Mouse (Mus musculus) olfactory bulb, adult 2 months (tissue): Measurements from ENCODE around the gene Gm5431. TPM values are rescaled to one million over a fixed set of nuclear protein-coding genes. Genes with fewer than 3 reads are reported as not detected.
"Not testable (repeated sequence)": the region's sequence is repeated elsewhere in the genome, so short reads cannot be mapped to it uniquely, and the experiment has no call there.

Source experiments
- H3K27ac ChIP-seq: fragments of 200-500 bp; 2 replicates; pipeline ENCODE4 v1.5.1; 2012; ENCODE audit warnings: low read depth, low read length; ENCODE audit not compliant: insufficient read depth
- H3K4me1 ChIP-seq: fragments of 200-500 bp; 2 replicates; pipeline ENCODE4 v1.6.1; 2012; ENCODE audit warnings: low read length; ENCODE audit not compliant: control insufficient read depth, insufficient read depth
- H3K4me3 ChIP-seq: fragments of 200-500 bp; 2 replicates; pipeline ENCODE4 v1.5.1; 2012; ENCODE audit warnings: mild to moderate bottlenecking, low read depth, low read length, moderate library complexity; ENCODE audit not compliant: insufficient read depth
- CTCF ChIP-seq: fragments of 200-500 bp; IDR thresholded peaks from 2 replicates; pipeline ENCODE4 v1.5.1; 2012; ENCODE audit warnings: low read depth, mild to moderate bottlenecking, low read length, moderate library complexity; ENCODE audit not compliant: insufficient read depth
- POLR2A ChIP-seq: fragments of 200-500 bp; IDR thresholded peaks from 2 replicates; pipeline ENCODE4 v1.6.1; 2012; ENCODE audit warnings: mild to moderate bottlenecking, low read depth, low read length, moderate library complexity; ENCODE audit not compliant: insufficient read depth
- WGBS: fragments of 180-500 bp; shearing (Covaris S2); methylation state at CpG from one replicate; pipeline ENCODE4 v1.1.7; 2018; 5-methylcytosine and 5-hydroxymethylcytosine counted together
- polyA plus RNA-seq: library from polyadenylated mRNA; stranded (reverse); fragments of >200 nt; gene quantifications from 2 replicates; pipeline ENCODE4 v1.2.4, GENCODE M21; 2012; ENCODE audit warnings: low replicate concordance; ENCODE audit not compliant: missing spikeins, insufficient read depth, insufficient read length

Gene Gm5431
- not detected in 2 replicates for polyA plus RNA-seq

DNA sequence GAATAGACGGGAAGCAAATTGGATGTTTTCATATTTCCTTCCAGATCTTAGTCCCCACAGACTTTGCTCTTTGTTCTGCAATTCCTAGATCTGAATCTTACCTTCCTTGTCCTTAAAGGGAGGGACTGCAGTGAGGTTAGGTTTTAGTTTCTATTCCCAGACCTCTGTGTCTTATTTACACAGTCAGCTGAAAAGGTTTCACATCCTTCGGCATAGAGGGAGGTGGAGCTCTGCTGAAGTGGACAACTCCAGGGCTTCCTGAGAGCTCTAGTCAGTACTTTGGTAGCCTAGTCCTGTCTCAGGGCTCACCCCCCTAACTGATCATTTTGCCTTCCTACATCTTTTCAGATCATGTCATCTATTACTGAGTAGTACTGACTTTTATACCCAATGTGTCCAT is at the start of gene Gm5431:
Gene Gm5431 (minus strand): TSS at position 194 of the 400 bp plus-strand sequence.
- H3K4me1 ChIP-seq = no peaks in the 10 kb centered on the region
- WGBS = 79% methylated on average over 2 of the region's 2 CpGs
- H3K27ac ChIP-seq = no peak within 1 kb of the TSS
- no peak within 1 kb of the TSS for H3K4me3 ChIP-seq
- no peak for TF ChIP-seq CTCF
- TF ChIP-seq POLR2A = no peak

DNA sequence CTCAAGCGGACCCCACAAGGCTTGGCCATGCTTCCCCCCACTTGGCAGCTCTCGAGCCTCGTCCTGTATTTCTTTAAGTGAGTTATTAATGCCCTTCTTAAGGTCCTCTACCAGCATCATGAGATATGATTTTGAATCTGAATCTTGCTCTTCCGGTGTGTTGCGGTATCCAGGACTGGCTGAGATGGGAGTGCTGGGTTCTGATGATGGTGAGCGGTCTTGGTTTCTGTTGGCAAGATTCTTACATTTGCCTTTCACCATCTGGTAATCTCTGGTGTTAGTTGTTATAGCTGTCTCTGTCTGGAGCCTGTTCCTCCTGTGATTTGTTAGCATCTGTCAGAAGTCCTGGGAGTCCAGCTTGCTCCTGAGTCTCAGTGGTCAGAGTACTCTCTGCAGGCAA is 44.1 kb upstream of the Gm5431 start, which contains the start of gene Psme2b:
Gene Psme2b (minus strand): TSS at position 101 of the 400 bp plus-strand sequence.
- WGBS = 97% methylated on average over 6 of the region's 6 CpGs

DNA sequence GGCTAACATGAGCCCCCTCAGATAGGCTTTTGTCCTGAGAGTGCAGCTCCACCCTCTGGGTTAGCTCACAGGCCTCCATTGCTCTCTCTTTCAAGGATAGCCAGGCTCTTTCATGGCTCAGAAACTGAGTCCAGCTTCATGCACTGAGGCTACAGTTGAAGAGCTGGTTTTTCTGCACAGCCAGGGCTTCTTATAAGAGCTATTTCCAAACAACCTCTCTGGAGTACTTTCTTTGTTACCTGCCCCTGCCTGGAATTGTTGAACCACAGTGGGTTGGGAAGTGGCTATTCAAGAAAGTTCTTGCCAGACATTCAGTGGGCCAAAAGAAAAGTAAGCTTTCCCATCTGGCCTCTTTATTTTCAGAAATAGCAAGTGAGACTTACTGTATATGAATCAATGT is 37.3 kb upstream of the Gm5431 start:
- H3K4me1 ChIP-seq, H3K4me3 ChIP-seq, H3K27ac ChIP-seq: not testable (repeated sequence)

More for the DNA sequence above, 44.1 kb upstream of the Gm5431 start, which contains the start of gene Psme2b:
- H3K4me3 ChIP-seq, H3K4me1 ChIP-seq, H3K27ac ChIP-seq: not testable (repeated sequence)

DNA sequence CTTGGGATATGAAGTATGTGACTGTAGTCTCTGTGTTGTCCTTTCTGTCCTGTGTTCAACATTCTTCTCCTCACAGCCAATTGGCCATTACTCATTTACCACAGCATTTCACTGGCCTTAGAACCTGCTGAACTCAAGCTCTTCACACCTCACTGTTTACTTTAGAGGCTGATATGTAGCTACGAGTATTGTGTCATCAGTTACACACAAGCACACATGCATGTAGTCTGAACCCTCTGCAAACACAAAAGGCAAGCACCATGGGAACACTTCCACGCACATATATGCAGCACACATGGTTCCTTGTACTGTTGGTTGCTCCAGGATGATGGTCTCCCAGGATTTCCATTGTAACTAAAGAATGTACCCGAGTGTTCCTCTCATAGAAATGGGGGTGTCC is 33.3 kb upstream of the Gm5431 start:
- H3K4me3 ChIP-seq, H3K27ac ChIP-seq, H3K4me1 ChIP-seq: not testable (repeated sequence)
- no CpG with 5 or more reads among the region's 3 CpGs for WGBS

DNA sequence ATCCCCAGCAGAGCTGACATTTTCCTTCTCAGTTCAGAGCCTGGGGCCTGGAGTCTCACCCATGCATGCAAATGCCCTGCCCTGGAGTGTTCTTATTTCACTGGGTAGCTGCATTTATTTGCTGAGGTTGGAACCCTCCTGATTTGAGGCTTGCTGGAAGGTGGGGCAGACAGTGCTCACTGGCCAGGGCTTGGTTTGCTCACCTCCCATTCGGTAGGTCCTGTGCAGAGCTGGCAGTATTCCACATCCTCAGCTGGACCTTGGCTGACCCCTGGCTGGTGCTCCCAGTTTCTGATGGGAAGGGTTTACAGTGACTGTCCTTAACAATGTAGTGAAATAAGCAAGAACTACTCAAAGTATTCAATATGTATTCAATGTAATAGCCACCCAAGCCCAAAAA is 31.9 kb upstream of the Gm5431 start:
- H3K4me1 ChIP-seq, H3K27ac ChIP-seq, H3K4me3 ChIP-seq: not testable (repeated sequence)
- 45% methylated on average over 1 of the region's 1 CpGs for WGBS

DNA sequence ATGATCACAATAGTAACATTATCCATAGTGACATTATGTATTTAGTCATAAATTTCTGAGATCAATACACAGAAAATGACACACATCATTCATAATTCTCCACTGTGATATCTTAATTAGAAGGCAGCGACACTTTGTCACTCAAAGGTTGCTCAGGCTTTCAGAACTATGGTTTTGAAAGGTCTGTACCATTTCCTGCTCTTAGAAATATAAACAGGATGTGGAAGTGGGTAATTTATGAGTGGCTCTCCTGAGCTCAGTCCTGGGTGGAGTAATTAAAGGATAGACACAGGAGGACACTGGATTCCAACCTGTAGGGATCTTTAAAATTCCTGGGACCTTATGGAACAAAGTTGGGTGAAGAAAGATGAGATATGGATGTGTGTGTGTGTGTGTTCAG is 31.4 kb upstream of the Gm5431 start:
- H3K4me3 ChIP-seq, H3K27ac ChIP-seq, H3K4me1 ChIP-seq: not testable (repeated sequence)
- 94% methylated on average over 1 of the region's 1 CpGs for WGBS

DNA sequence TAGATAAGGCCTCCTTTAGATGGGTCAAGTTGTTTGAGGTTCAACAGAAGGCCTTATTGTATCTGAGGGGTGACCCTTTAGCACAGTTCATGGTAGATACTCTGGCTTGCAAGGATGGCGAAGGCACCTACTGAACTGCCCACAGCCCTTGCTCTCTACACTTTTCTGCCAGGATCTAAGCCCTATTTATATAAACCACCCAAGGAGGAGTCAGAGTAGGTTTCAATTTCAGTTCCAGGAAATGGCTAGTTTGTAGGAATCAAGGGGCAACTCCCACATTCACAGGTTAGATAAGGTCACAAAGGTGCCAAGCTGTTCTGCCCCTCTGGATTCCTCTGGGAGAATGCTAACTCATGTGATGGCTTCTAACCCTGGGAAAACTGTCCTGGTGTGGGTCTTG is 26.1 kb upstream of the Gm5431 start:
- not testable (repeated sequence) for H3K27ac ChIP-seq, H3K4me1 ChIP-seq, H3K4me3 ChIP-seq
- WGBS = 89% methylated on average over 1 of the region's 1 CpGs

DNA sequence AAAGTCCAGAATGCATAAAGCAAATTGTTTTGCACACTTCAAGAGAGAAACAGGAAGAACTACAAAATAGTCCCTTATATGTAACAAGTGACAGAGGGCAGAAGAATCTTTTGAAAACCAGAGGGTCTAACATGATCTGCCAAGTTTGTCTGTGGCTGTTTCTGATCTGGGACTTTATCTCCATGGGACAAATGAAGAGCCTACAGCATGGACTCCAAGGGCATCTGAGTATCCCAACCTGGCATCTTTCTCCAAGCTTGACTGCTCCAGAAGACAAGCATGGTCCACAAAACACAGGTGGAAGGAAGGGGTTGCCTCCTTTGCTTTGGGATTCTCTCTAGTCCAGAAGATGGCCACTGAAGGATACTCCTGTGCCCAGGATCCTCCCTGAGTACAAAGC is 24.4 kb upstream of the Gm5431 start:
- H3K27ac ChIP-seq, H3K4me3 ChIP-seq, H3K4me1 ChIP-seq: not testable (repeated sequence)

DNA sequence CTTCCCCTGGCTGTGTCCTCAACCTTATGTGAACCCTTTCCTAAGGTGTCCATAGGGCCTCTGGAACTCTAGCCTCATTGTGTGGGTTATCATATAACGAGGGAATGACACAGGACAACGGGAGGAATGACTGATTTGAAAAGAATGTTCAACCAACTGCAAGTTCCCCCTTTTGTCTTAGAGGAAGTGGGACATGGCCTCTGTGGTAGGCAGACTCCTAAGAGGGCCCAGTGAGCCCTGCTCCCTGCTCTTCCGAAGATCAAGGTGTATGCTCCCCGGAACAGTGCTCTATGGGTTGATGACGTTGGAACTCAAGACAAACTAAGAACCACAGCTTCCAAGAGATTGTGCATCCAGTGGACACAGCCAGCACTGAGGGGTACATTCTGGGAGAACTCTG is 21.8 kb upstream of the Gm5431 start:
- H3K4me1 ChIP-seq, H3K27ac ChIP-seq, H3K4me3 ChIP-seq: not testable (repeated sequence)
- 85% methylated on average over 5 of the region's 5 CpGs for WGBS

DNA sequence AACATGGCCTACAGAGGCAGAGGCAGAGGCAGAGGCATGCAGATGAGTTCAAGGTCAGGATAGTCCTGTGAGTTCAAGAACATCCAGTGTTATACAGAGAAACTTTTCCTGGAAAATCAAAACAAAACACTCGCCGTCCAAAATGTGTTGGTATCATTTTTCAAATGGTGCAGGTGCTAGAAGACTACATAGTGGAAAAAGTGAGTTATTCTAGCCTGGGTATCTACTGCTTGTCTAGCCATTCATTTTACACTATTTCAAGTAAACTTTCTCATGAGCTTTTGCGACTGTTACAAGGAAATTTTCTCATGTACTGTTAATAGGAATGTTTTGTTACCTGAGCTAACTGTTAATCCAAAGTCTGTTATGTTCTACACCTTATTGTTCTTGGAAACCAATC is 16.4 kb upstream of the Gm5431 start:
- Histone ChIP-seq H3K27ac (no peak overlapping the region), H3K4me1 (no peaks in the 10 kb centered on the region), H3K4me3 (no peak overlapping the region)
- TF ChIP-seq POLR2A (no peak), CTCF (no peak)
- 86% methylated on average over 3 of the region's 3 CpGs for WGBS

DNA sequence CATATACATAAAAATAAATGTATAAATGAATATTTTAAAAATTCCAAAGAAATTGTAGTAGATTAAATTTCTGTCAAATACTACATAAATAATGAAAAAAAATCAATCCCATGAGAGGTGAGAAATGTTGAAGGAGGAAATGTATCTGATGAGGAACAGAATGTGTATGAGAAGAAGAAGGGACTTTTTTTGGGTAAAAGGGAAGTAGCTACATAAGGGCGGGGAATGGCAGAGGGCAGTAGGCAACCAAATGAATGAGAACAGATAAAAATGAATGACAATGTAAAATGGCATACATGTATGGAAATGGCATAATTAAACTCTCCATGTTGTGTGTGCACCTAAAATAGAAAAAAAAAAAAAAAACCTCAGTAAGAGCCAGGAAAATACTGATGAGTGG is 11.6 kb upstream of the Gm5431 start:
- Histone ChIP-seq H3K4me1 (no peaks in the 10 kb centered on the region), H3K4me3 (no peak overlapping the region), H3K27ac (no peak overlapping the region)
- WGBS = 95% methylated on average over 1 of the region's 1 CpGs
- TF ChIP-seq POLR2A (no peak), CTCF (no peak)
